Mouse (Mus musculus) thymus, adult 2 months (tissue): ENCODE data around the gene Ppfia4. TPM values are rescaled to one million over a fixed set of nuclear protein-coding genes. Genes with fewer than 3 reads are reported as not detected.

Source experiments
- DNase-seq: peaks from one replicate; pipeline ENCODE4 v3.0.0; 2021
- H3K27ac ChIP-seq: fragments of 200-500 bp; 2 replicates; pipeline ENCODE4 v1.5.1; 2012; ENCODE audit warnings: low read length, control low read depth; ENCODE audit not compliant: control insufficient read depth, insufficient read depth
- H3K27me3 ChIP-seq: fragments of 200-500 bp; 2 replicates; pipeline ENCODE4 v1.6.1; 2012; ENCODE audit warnings: mild to moderate bottlenecking, low read length, moderate library complexity, mixed read lengths; ENCODE audit not compliant: control insufficient read depth, insufficient read depth
- H3K36me3 ChIP-seq: fragments of 200-500 bp; 2 replicates; pipeline ENCODE4 v1.6.1; 2012; ENCODE audit warnings: mild to moderate bottlenecking, low read length, moderate library complexity; ENCODE audit not compliant: control insufficient read depth, insufficient read depth
- H3K4me1 ChIP-seq: fragments of 200-500 bp; replicated peaks from 2 replicates; pipeline ENCODE4 v1.6.1; 2012; ENCODE audit warnings: low read length; ENCODE audit not compliant: control insufficient read depth, insufficient read depth
- H3K4me3 ChIP-seq: fragments of 200-500 bp; 2 replicates; pipeline ENCODE4 v1.5.1; 2012; ENCODE audit warnings: mild to moderate bottlenecking, low read length, control low read depth, moderate library complexity; ENCODE audit not compliant: control insufficient read depth, insufficient read depth
- CTCF ChIP-seq: fragments of 200-500 bp; IDR thresholded peaks from 2 replicates; pipeline ENCODE4 v1.5.1; 2012; ENCODE audit warnings: mild to moderate bottlenecking, control low read depth, low read length, moderate library complexity, borderline replicate concordance; ENCODE audit not compliant: control insufficient read depth, poor library complexity, insufficient read depth; ENCODE audit errors: extremely low read depth
- POLR2A ChIP-seq: fragments of 200-500 bp; IDR thresholded peaks from 2 replicates; pipeline ENCODE4 v1.6.1; 2012; ENCODE audit warnings: mild to moderate bottlenecking, low read length, control low read depth, moderate library complexity; ENCODE audit not compliant: control insufficient read depth, poor library complexity, insufficient read depth; ENCODE audit errors: extremely low read depth
- whole genome bisulfite sequencing: fragments of 180-500 bp; shearing (Covaris S2); methylation state at CpG from one replicate; pipeline ENCODE4 v1.1.7; 2018; 5-methylcytosine and 5-hydroxymethylcytosine counted together
- polyA plus RNA-seq: library from polyadenylated mRNA; depleted of rRNA; stranded (reverse); fragments of >200 nt; gene quantifications from 2 replicates; pipeline ENCODE4 v1.2.3, GENCODE M21; 2012

Ppfia4 gene
- polyA plus RNA-seq, 1 experiment: 17.2 TPM

GRCm38 (mm10) chr1:134293276-134293675 is 39.5 kb downstream of the Ppfia4 start:
- H3K27me3 ChIP-seq: no peaks in the 10 kb centered on the region; the same call in 1 of the 2 replicates
- H3K4me1 ChIP-seq: no peaks in the 10 kb centered on the region
- no peaks in the 10 kb centered on the region for H3K36me3 ChIP-seq
- WGBS: 96% methylated on average over 7 of the region's 7 CpGs
- DNase-seq: no peak
- H3K4me3 ChIP-seq: no peak overlapping the region
- TF ChIP-seq CTCF (no peak), POLR2A (no peak)
- H3K27ac ChIP-seq: no peak overlapping the region

GRCm38 (mm10) chr1:134292601-134293000 is 40.1 kb downstream of the Ppfia4 start:
- no peak for DNase-seq
- Histone ChIP-seq H3K27me3 (no peaks in the 10 kb centered on the region; the same call in 1 of the 2 replicates), H3K4me3 (no peak overlapping the region), H3K4me1 (no peaks in the 10 kb centered on the region), H3K27ac (no peak overlapping the region), H3K36me3 (no peaks in the 10 kb centered on the region)
- TF ChIP-seq POLR2A: no peak
- no peak for TF ChIP-seq CTCF
- 90% methylated on average over 9 of the region's 9 CpGs for WGBS

DNA sequence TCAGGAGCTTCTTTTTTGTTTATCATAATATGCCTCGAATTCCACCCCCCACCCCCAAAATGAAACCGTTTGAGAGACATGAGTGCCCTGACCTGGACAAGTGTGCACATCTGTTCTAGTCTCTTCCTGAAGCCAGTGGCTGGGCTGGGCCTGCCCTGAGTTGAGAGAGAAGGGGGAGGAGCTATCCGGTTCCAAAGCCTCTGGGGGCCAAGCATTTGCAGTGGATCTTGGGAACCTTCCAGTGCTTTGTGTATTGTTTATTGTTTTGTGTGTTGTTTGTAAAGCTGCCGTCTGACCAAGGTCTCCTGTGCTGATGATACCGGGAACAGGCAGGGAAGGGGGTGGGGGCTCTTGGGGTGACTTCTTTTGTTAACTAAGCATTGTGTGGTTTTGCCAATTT is 40.7 kb downstream of the Ppfia4 start:
- no peak overlapping the region for H3K4me3 ChIP-seq
- H3K27ac ChIP-seq: no peak overlapping the region
- DNase-seq: no peak
- H3K4me1 ChIP-seq: no peaks in the 10 kb centered on the region
- no peaks in the 10 kb centered on the region for H3K27me3 ChIP-seq
- no peaks in the 10 kb centered on the region for H3K36me3 ChIP-seq
- no peak for TF ChIP-seq POLR2A
- TF ChIP-seq CTCF: no peak
- 38% methylated on average over 5 of the region's 5 CpGs for WGBS

DNA sequence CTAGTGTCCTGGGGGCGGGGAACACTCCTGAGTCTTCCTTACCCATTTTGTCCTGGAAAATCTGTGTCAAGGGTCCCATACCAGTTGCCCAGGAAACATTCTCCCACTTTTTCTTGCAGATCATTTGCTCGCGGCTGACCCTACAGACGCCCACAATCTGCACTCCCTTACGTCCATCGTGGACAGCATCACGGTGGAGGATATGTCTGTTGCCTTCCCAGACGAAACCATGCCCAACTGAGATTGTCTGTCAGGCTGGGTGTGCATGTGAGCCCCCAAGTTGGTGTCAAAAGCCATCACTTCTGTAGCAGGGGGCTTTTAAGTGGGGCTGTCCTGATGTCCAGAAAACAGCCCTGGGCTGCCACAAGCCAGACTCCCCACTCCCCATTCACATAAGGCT is 41.2 kb downstream of the Ppfia4 start:
- no peaks in the 10 kb centered on the region for H3K36me3 ChIP-seq
- 91% methylated on average over 8 of the region's 8 CpGs for WGBS
- H3K4me1 ChIP-seq: no peaks in the 10 kb centered on the region
- H3K27me3 ChIP-seq: no peaks in the 10 kb centered on the region
- no peak for DNase-seq
- H3K4me3 ChIP-seq: no peak overlapping the region
- H3K27ac ChIP-seq: no peak overlapping the region
- TF ChIP-seq CTCF (no peak), POLR2A (no peak)

DNA sequence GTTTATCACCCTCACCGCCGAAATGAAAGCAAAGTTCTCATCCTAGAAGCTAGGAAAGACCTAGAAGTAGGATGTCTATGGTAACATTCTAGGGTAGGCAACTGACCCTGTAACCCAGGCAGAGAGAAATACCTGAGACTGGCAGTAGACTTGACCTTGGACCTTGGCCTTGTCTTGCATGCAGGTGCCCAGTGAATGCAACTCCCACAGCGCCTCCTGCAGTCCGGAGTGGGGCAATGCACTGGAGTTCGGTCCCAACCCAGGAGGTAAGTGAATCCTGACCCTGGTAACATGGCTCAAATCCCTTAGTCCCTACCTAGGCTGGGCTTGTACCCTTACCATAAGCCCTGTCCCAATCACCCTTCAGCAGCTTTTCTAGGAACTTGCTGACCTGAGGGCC is 41.8 kb downstream of the Ppfia4 start:
- Histone ChIP-seq H3K36me3 (no peaks in the 10 kb centered on the region), H3K27me3 (no peaks in the 10 kb centered on the region), H3K27ac (no peak overlapping the region), H3K4me1 (no peaks in the 10 kb centered on the region), H3K4me3 (no peak overlapping the region)
- 89% methylated on average over 5 of the region's 5 CpGs for WGBS
- DNase-seq: no peak
- TF ChIP-seq POLR2A (no peak), CTCF (no peak)

- TF ChIP-seq POLR2A: no peak
- TF ChIP-seq CTCF: no peak
- Histone ChIP-seq H3K36me3 (no peaks in the 10 kb centered on the region), H3K4me1 (no peaks in the 10 kb centered on the region), H3K4me3 (no peak overlapping the region), H3K27ac (no peak overlapping the region), H3K27me3 (no peaks in the 10 kb centered on the region)
- no peak for DNase-seq
- 90% methylated on average over 13 of the region's 13 CpGs for WGBS
Measured at GRCm38 (mm10) chr1:134290300-134290699, 42.4 kb downstream of the Ppfia4 start.

- Histone ChIP-seq H3K27me3 (no peaks in the 10 kb centered on the region), H3K27ac (no peak within 1 kb of the TSS), H3K4me1 (no peaks in the 10 kb centered on the region), H3K36me3 (no peaks in the 10 kb centered on the region), H3K4me3 (no peak within 1 kb of the TSS)
- WGBS: 84% methylated on average over 11 of the region's 11 CpGs
- no peak for DNase-seq
- TF ChIP-seq POLR2A (no peak), CTCF (no peak)
Measured at GRCm38 (mm10) chr1:134289598-134290099, 43.1 kb downstream of the Ppfia4 start, which contains the start of gene Myog. Myog (plus strand) TSS chr1:134289989.
